Mouse (Mus musculus): ENCODE measurements around the gene Crp. TPM values are rescaled to one million over a fixed set of nuclear protein-coding genes. Genes with fewer than 3 reads are reported as not detected.

Gene Crp
- polyA plus RNA-seq, 1 experiment from 2014 or later, result 0.07 TPM

DNA sequence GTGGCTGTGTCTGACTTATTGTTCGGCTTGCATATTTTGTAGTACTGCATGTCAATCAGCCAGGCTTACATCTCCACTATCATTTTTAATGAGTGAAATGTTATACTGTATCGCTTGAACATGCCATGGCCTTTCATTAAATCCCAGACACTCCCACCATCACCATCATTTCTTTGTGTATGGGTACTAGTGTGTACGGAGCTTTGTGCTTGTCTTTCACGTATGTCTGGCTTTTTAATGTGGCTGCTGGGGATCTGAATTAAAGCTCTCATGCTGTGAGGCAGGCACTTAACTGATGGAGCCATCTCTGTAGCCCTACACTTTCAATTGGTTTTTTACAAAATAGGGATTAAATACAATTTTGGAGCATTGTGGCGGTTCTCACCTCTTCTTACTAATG, 81.3 kb downstream of the Crp start:
- no peak overlapping the region for H3K4me2 ChIP-seq (replicated peaks; ENCODE audit: low read depth, low read length)
- no peak for TF ChIP-seq EP300 (IDR thresholded peaks at IDR 0.05)
- TF ChIP-seq CTCF (IDR thresholded peaks at IDR 0.05), result no peak
- WGBS, result 83% methylated on average over 5 of the region's 5 CpGs
- no peaks in the 10 kb centered on the region for H3K9me3 ChIP-seq (ENCODE audit: low read length)
- no peak for ATAC-seq
- no peak overlapping the region for H3K9ac ChIP-seq (replicated peaks; ENCODE audit: low read depth)
- H3K27me3 ChIP-seq (replicated peaks; ENCODE audit: insufficient read depth, low read length), result no peaks in the 10 kb centered on the region
- no peaks in the 10 kb centered on the region for H3K4me1 ChIP-seq (ENCODE audit: insufficient read depth, low read depth, low read length)
- H3K36me3 ChIP-seq (ENCODE audit: insufficient read depth, low read length), result no peaks in the 10 kb centered on the region
- H3K27ac ChIP-seq (ENCODE audit: low read length), result no peak overlapping the region
- H3K4me3 ChIP-seq (ENCODE audit: low read depth, low read length), result no peak overlapping the region
- DNase-seq (ENCODE audit: low spot score), result no peak

DNA sequence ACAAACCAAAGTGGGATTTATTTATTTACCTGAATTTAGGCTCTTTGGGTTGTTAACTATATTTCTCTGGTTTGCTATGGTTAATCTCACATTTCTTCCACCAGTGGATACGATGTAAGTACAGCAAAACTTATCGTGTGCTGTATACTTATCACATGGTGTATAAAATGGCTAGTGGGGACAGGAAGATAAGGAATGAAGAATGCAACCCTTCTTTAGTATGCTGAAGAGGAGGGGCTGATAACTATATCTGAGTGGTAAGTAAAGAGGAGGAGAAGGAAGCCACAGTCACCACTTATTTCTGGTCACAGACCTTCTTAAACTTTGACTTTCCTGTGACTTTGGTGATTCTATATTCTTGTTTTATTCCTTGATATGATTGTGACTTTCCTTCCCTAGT, 87.5 kb downstream of the Crp start:
- WGBS, result 52% methylated on average over 2 of the region's 2 CpGs
- Histone ChIP-seq H3K36me3 (ENCODE audit: insufficient read depth, low read length) (no peaks in the 10 kb centered on the region), H3K9me3 (ENCODE audit: low read length) (no peaks in the 10 kb centered on the region), H3K27me3 (replicated peaks; ENCODE audit: insufficient read depth, low read length) (no peaks in the 10 kb centered on the region), H3K4me1 (ENCODE audit: insufficient read depth, low read depth, low read length) (no peaks in the 10 kb centered on the region), H3K27ac (ENCODE audit: low read length) (no peak overlapping the region), H3K4me2 (replicated peaks; ENCODE audit: low read depth, low read length) (no peak overlapping the region), H3K9ac (replicated peaks; ENCODE audit: low read depth) (no peak overlapping the region), H3K4me3 (ENCODE audit: low read depth, low read length) (no peak overlapping the region)
- ATAC-seq (no peak), DNase-seq (ENCODE audit: low spot score) (no peak)
- no peak for TF ChIP-seq EP300 (IDR thresholded peaks at IDR 0.05)
- TF ChIP-seq CTCF (IDR thresholded peaks at IDR 0.05), result no peak

DNA sequence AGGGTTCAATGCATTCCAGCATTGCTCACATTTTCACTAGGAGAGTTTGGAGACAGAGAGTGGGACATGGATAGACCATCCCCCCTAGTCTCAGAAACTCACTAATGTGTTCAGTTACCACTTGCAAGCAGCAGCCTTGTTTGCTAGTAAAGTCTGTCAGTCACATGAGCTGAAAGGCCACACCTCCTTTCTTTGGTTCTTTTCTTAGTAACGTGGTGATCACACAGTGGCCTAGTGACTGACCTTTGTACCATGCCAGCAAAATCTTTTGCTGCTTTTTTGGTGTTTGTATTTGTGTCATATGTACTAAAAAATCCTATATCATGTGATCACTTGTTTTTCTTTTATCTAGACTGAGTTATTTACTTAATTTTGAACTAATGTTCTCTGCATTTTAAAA, 88.0 kb downstream of the Crp start:
- no peaks in the 10 kb centered on the region for H3K4me1 ChIP-seq (ENCODE audit: insufficient read depth, low read depth, low read length)
- no peak for ATAC-seq
- H3K4me3 ChIP-seq (ENCODE audit: low read depth, low read length), result no peak overlapping the region
- H3K27me3 ChIP-seq (replicated peaks; ENCODE audit: insufficient read depth, low read length), result no peaks in the 10 kb centered on the region
- H3K36me3 ChIP-seq (ENCODE audit: insufficient read depth, low read length), result no peaks in the 10 kb centered on the region
- WGBS, result 29% methylated on average over 1 of the region's 1 CpGs
- no peak overlapping the region for H3K9ac ChIP-seq (replicated peaks; ENCODE audit: low read depth)
- no peaks in the 10 kb centered on the region for H3K9me3 ChIP-seq (ENCODE audit: low read length)
- DNase-seq (ENCODE audit: low spot score), result no peak
- TF ChIP-seq EP300 (IDR thresholded peaks at IDR 0.05), result no peak
- no peak for TF ChIP-seq CTCF (IDR thresholded peaks at IDR 0.05)
- H3K27ac ChIP-seq (ENCODE audit: low read length), result no peak overlapping the region
- H3K4me2 ChIP-seq (replicated peaks; ENCODE audit: low read depth, low read length), result no peak overlapping the region

DNA sequence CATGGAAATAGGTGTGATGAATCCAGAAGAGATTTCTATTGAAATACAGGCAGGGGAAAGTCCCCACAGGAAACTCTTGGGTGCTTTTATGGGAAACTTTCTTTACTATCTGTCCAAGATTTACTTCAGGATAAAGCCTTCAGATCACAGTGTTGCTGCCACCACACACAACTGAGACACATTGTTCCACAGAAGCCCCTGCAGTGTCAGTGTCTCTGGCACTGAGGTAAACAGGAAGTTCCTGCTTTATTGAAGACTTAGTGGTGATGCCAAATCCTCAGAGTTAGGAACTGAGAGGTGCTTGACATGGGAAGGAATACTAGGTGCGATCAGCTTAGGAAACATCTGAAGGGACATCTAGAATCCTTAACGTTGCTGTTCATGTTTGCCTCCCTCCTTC, 131.1 kb downstream of the Crp start:
- H3K9me3 ChIP-seq (ENCODE audit: low read length), result no peaks in the 10 kb centered on the region
- H3K4me2 ChIP-seq (replicated peaks; ENCODE audit: low read depth, low read length), result no peak overlapping the region
- no peaks in the 10 kb centered on the region for H3K36me3 ChIP-seq (ENCODE audit: insufficient read depth, low read length)
- no peaks in the 10 kb centered on the region for H3K4me1 ChIP-seq (ENCODE audit: insufficient read depth, low read depth, low read length)
- ATAC-seq (peak; percentile 40; the same call in 1 of the 2 replicates), DNase-seq (ENCODE audit: low spot score) (peak; percentile 14)
- H3K9ac ChIP-seq (replicated peaks; ENCODE audit: low read depth), result no peak overlapping the region
- TF ChIP-seq EP300 (IDR thresholded peaks at IDR 0.05) (peak; percentile 71), CTCF (IDR thresholded peaks at IDR 0.05) (no peak)
- H3K27me3 ChIP-seq (replicated peaks; ENCODE audit: insufficient read depth, low read length), result no peaks in the 10 kb centered on the region
- 52% methylated on average over 2 of the region's 2 CpGs for WGBS
- no peak overlapping the region for H3K27ac ChIP-seq (ENCODE audit: low read length)
- no peak overlapping the region for H3K4me3 ChIP-seq (ENCODE audit: low read depth, low read length)

DNA sequence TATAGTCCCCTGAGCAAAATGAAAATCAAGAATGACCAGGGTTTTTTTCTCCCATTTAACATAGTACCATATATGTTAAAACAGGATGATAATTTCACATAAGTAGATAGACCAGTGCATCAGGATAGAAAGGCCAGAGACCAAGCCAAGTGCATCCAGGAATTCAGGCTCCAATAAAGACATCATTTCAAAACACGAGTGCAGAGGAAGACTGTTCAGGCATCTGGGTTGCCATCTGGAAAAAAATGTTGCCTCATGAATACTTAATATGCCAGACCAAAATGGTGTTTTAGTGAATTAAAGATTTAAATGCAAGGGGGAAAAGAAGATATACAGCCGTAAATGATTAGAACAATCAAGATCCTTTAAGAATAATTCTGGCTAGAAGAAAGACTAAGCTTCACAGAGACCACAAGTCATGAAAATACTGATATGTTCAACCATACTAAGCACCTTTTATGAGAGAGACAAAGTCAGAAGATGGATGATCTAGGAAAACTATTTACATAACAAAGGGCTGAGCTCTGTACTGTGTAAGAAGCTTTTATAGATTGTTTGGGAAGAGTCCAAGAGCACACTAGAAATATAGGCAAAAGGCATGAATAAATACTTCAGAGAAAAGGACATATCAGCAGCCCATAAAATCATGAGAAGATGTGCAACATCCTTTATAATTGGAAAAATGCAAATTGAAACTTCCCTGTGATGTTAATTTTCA, 149.3 kb downstream of the Crp start:
- no peaks in the 10 kb centered on the region for H3K36me3 ChIP-seq (ENCODE audit: insufficient read depth, low read length)
- TF ChIP-seq CTCF (IDR thresholded peaks at IDR 0.05) (no peak), EP300 (IDR thresholded peaks at IDR 0.05) (no peak)
- no peak overlapping the region for H3K27ac ChIP-seq (ENCODE audit: low read length)
- ATAC-seq, result no peak
- no peaks in the 10 kb centered on the region for H3K4me1 ChIP-seq (ENCODE audit: insufficient read depth, low read depth, low read length)
- no peaks in the 10 kb centered on the region for H3K27me3 ChIP-seq (replicated peaks; ENCODE audit: insufficient read depth, low read length)
- no peak overlapping the region for H3K9ac ChIP-seq (replicated peaks; ENCODE audit: low read depth)
- H3K4me2 ChIP-seq (replicated peaks; ENCODE audit: low read depth, low read length), result no peak overlapping the region
- WGBS, result 72% methylated on average over 2 of the region's 2 CpGs
- no peak for DNase-seq (ENCODE audit: low spot score)
- H3K4me3 ChIP-seq (ENCODE audit: low read depth, low read length), result no peak overlapping the region
- H3K9me3 ChIP-seq (ENCODE audit: low read length), result no peaks in the 10 kb centered on the region

DNA sequence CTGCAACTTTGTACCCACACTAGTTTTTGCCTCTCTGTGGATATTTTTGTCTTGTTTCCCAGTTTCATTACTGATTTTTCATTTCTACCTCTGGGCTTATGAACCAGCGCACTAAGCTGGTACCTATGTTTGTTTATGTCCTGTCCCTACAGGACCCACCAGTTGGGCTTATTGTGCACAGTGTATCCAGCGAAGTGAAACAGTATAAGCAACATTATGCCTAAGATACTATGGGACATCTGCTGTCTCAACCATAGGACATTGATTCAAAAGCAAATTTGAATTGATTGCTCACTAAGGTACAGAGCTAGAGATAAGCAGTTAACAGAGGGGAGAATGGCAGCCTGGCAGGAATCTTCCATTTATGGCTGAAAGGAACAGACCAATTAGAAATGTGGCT, 150.3 kb downstream of the Crp start:
- Histone ChIP-seq H3K9ac (replicated peaks; ENCODE audit: low read depth) (no peak overlapping the region), H3K27ac (ENCODE audit: low read length) (no peak overlapping the region), H3K4me3 (ENCODE audit: low read depth, low read length) (no peak overlapping the region), H3K9me3 (ENCODE audit: low read length) (no peaks in the 10 kb centered on the region), H3K4me1 (ENCODE audit: insufficient read depth, low read depth, low read length) (no peaks in the 10 kb centered on the region), H3K4me2 (replicated peaks; ENCODE audit: low read depth, low read length) (no peak overlapping the region), H3K36me3 (ENCODE audit: insufficient read depth, low read length) (no peaks in the 10 kb centered on the region), H3K27me3 (replicated peaks; ENCODE audit: insufficient read depth, low read length) (no peaks in the 10 kb centered on the region)
- no peak for TF ChIP-seq CTCF (IDR thresholded peaks at IDR 0.05)
- no peak for TF ChIP-seq EP300 (IDR thresholded peaks at IDR 0.05)
- DNase-seq (ENCODE audit: low spot score) (no peak), ATAC-seq (no peak)
- 83% methylated on average over 2 of the region's 2 CpGs for WGBS

DNA sequence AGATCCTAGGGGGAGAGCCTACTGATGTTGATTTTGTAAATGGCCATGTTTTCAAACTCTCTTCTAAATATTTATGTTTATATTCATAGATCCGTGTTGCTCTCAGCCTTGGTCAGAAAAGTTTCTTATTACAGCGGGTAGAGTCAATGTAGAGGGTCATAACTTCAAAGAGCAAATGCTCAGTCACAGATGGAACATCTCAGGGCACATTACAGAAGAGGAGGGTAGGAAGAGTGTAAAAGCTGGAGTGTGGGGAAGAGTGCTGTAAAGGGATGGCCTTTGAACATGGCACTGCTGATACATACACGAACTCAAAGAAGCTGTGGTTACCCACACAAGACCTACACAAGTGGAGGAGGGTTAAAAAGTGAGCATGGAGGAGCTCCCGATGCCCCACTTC, 177.4 kb downstream of the Crp start:
- H3K9me3 ChIP-seq (ENCODE audit: low read length), result no peaks in the 10 kb centered on the region
- no peak for TF ChIP-seq EP300 (IDR thresholded peaks at IDR 0.05)
- TF ChIP-seq CTCF (IDR thresholded peaks at IDR 0.05), result no peak
- WGBS, result 48% methylated on average over 4 of the region's 4 CpGs
- no peak overlapping the region for H3K27ac ChIP-seq (ENCODE audit: low read length)
- H3K36me3 ChIP-seq (ENCODE audit: insufficient read depth, low read length), result no peaks in the 10 kb centered on the region
- no peak overlapping the region for H3K9ac ChIP-seq (replicated peaks; ENCODE audit: low read depth)
- no peak overlapping the region for H3K4me3 ChIP-seq (ENCODE audit: low read depth, low read length)
- no peaks in the 10 kb centered on the region for H3K4me1 ChIP-seq (ENCODE audit: insufficient read depth, low read depth, low read length)
- ATAC-seq, result peak; percentile 25
- no peak overlapping the region for H3K4me2 ChIP-seq (replicated peaks; ENCODE audit: low read depth, low read length)
- DNase-seq (ENCODE audit: low spot score), result no peak
- H3K27me3 ChIP-seq (replicated peaks; ENCODE audit: insufficient read depth, low read length), result no peaks in the 10 kb centered on the region

Data from lung, postnatal 0 days (tissue).